Mouse (Mus musculus) forebrain, embryonic 15.5 days (tissue): ENCODE results near the gene H3f3a. TPM values are rescaled to one million over a fixed set of nuclear protein-coding genes. Genes with fewer than 3 reads are reported as not detected.

ENCODE experiments used
- ATAC-seq: fragments of 200-750 bp; cut with Nextera tagmentation; replicated peaks from 2 replicates; pipeline ENCODE4 v1.8.0; 2017; ENCODE audit warnings: mild to moderate bottlenecking, moderate TSS enrichment, moderate library complexity
- H3K27ac ChIP-seq: fragments of 300-500 bp; sonication (generic); replicated peaks from 2 replicates; pipeline ENCODE4 v1.5.1; 2015; ENCODE audit warnings: mild to moderate bottlenecking, inconsistent platforms
- H3K27me3 ChIP-seq: fragments of 300-500 bp; sonication (generic); 2 replicates; pipeline ENCODE4 v1.6.1; 2015; ENCODE audit warnings: inconsistent platforms
- H3K36me3 ChIP-seq: fragments of 300-500 bp; sonication (generic); 2 replicates; pipeline ENCODE4 v1.6.1; 2015; ENCODE audit warnings: mild to moderate bottlenecking, inconsistent platforms
- H3K4me1 ChIP-seq: fragments of 300-500 bp; sonication (generic); 2 replicates; pipeline ENCODE4 v1.6.1; 2015; ENCODE audit warnings: inconsistent platforms
- H3K4me2 ChIP-seq: fragments of 300-500 bp; sonication (generic); replicated peaks from 2 replicates; pipeline ENCODE4 v1.6.1; 2015; ENCODE audit warnings: mild to moderate bottlenecking, inconsistent platforms
- H3K4me3 ChIP-seq: fragments of 300-500 bp; sonication (generic); 2 replicates; pipeline ENCODE4 v1.5.1; 2015; ENCODE audit warnings: mild to moderate bottlenecking, inconsistent platforms
- H3K9ac ChIP-seq: fragments of 300-500 bp; sonication (generic); replicated peaks from 2 replicates; pipeline ENCODE4 v1.6.1; 2015; ENCODE audit warnings: mild to moderate bottlenecking, inconsistent platforms
- H3K9me3 ChIP-seq: fragments of 300-500 bp; sonication (generic); 2 replicates; pipeline ENCODE4 v1.6.1; 2016; ENCODE audit warnings: inconsistent platforms
- WGBS: fragments of 180-500 bp; shearing (Covaris S2); methylation state at CpG from one replicate; pipeline ENCODE4 v1.1.7; 2015; ENCODE audit warnings: mixed read lengths; 5-methylcytosine and 5-hydroxymethylcytosine counted together
- polyA plus RNA-seq: library from polyadenylated mRNA; unstranded; fragments of >200 nt; fragmentation: Nextera tagmentation; extraction: Ambion mirVana; gene quantifications from 2 replicates; pipeline ENCODE4 v1.2.1, GENCODE M21; 2015

H3f3a gene
- 3,899 and 4,029 TPM in 2 replicates for polyA plus RNA-seq

DNA sequence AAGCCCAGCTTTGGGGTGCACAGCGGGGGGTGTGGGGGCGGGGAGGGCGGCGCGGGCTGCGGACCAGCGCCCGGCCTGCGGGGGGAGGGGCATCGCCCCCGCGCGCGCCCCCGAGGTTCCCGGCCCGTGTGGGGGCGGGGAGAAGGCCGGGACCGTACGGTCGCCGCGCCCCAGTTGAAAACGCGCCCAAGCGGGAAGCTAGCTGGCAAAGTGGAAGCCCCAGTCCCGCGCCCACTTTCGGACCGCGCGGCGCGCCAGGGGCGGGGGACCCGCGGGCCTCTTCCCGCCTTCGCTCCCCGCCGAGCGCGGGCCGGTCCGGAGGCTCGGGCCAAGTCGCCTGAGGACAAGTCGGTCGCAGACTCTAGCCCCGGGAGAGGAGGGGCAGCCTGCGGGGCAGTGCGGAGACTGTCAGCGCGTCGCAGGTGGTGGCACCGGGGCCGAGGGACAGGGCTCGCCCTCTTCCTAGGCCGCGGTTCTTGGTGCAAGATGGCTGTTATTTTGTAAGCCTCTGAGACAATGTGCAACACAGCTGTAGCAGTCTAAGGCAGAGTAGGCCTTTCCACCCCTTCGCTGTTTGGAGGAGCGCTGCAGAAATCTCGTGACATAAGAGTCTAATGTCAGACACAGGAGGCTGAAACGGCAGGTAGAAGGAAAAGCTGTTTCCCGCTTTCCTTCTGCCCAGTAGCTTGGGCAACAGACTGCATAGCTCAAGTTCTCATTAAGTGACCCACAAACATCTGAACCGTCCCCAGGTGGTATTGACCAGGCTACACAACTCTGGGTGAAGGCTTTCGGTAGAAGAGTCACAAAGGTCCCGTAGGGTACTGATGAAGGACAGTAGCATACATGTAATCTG is at the start of gene H3f3a:
H3f3a (minus strand) TSS at position 59 of the 856 bp plus-strand sequence.
- peak within 1 kb of the TSS; percentile 75 for H3K4me2 ChIP-seq
- H3K9ac ChIP-seq = peak within 1 kb of the TSS; percentile 97
- peak within 1 kb of the TSS; percentile 100 for H3K27ac ChIP-seq
- peaks cover 14% of the 10 kb centered on the region for H3K36me3 ChIP-seq
- peaks cover 40% of the 10 kb centered on the region for H3K4me1 ChIP-seq
- peak within 1 kb of the TSS; percentile 66 for H3K4me3 ChIP-seq
- 1% methylated on average over 63 of the region's 69 CpGs for WGBS
- H3K9me3 ChIP-seq = no peaks in the 10 kb centered on the region
- no peaks in the 10 kb centered on the region for H3K27me3 ChIP-seq
- peak; percentile 75 for ATAC-seq

DNA sequence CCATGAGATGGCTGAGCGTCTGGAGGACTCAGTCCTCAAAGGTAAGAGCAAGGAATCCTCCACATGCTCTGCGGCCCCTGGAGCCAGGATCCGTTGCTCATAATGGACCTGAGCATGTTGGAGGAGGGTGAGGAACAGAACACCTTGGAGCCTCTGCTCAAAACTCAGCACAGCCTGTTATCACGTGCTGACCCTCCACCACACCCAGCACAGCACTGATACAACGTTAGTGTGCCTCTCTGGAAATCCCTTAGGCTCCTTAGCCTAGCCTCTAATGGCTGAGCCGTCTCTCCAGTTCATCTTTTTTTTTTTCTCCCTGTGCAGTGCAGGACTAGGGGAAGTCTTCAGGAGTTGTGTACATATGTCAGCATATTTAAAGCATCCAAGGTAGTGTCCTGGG is 46.3 kb upstream of the H3f3a start:
- no peaks in the 10 kb centered on the region for H3K27me3 ChIP-seq
- no peak overlapping the region for H3K4me2 ChIP-seq
- peaks cover 86% of the 10 kb centered on the region for H3K36me3 ChIP-seq
- no peaks in the 10 kb centered on the region for H3K4me1 ChIP-seq
- H3K9me3 ChIP-seq = no peaks in the 10 kb centered on the region
- H3K9ac ChIP-seq = no peak overlapping the region
- H3K27ac ChIP-seq = no peak overlapping the region
- H3K4me3 ChIP-seq = no peak overlapping the region
- no peak for ATAC-seq
- WGBS = 85% methylated on average over 6 of the region's 6 CpGs

DNA sequence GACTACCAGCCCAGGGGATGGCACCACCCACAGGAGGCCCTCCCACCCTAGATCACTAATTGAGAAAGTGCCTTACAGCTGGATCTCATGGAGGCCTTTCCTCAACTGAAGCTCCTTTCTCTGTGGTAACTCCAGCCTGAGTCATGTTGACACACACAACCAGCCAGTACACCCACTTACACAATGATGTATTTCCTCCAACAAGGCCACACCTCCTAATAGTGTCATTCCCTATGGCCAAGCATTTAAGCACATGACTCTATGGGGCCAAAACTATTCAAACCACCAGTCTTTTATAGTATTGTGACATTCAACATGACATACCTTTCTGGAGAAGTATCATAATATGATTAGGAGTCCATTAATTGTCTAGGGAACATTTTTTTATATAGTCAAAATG is 45.0 kb upstream of the H3f3a start:
- no peak overlapping the region for H3K4me2 ChIP-seq
- no peaks in the 10 kb centered on the region for H3K9me3 ChIP-seq
- peaks cover 82% of the 10 kb centered on the region for H3K36me3 ChIP-seq
- no peak overlapping the region for H3K4me3 ChIP-seq
- no peak overlapping the region for H3K27ac ChIP-seq
- ATAC-seq = no peak
- H3K9ac ChIP-seq = no peak overlapping the region
- no peaks in the 10 kb centered on the region for H3K27me3 ChIP-seq
- no peaks in the 10 kb centered on the region for H3K4me1 ChIP-seq

- Histone ChIP-seq H3K4me1 (peaks cover 48% of the 10 kb centered on the region), H3K36me3 (0 out of 2 replicates have a peak, but pooled peaks cover 7% of the 10 kb centered on the region), H3K9ac (peak within 1 kb of the TSS; percentile 81), H3K27ac (peak within 1 kb of the TSS; percentile 99), H3K4me2 (peak within 1 kb of the TSS; percentile 79), H3K9me3 (no peaks in the 10 kb centered on the region), H3K27me3 (no peaks in the 10 kb centered on the region), H3K4me3 (peak within 1 kb of the TSS; percentile 92)
- peak; percentile 97 for ATAC-seq
- under 1% methylated on average over 77 of the region's 77 CpGs for WGBS
Observed at GRCm38 (mm10) chr1:180850316-180851270, 36.9 kb upstream of the H3f3a start, which contains the start of gene Sde2. Gene Sde2, plus strand, starts transcription at chr1:180851127.

DNA sequence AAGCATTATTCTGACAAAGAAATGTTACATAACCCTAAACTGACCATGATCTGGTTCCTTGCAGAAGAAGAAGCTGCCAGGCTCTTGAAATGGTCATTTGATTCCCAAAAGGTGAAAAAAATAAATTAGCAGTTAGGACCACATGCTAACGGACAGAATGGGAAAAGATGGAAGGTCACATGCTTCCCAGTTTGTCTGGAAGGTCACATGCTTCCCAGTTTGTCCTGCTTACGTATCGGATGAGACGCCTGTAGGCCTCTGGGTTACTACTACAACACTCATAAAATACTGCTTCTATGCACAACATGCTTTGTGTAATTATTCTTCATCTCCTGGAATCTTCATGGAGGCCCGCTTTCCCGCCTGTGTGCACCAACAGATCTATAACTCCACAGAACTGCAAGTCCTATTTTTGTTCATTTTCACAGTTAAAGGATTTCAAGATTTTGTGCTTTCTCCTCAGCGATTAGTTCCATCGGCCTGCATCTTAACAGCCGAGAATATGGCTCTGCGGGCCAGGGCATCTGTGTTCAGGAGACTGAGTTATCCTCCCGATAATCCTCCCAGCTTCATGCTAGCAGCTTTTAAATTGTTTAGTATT is 36.1 kb upstream of the H3f3a start:
- ATAC-seq = no peak
- peak overlapping the region; percentile 66 for H3K9ac ChIP-seq
- 35% methylated on average over 11 of the region's 11 CpGs for WGBS
- no peaks in the 10 kb centered on the region for H3K27me3 ChIP-seq
- H3K27ac ChIP-seq = peak overlapping the region; percentile 99
- H3K36me3 ChIP-seq = no peaks in the 10 kb centered on the region
- peak overlapping the region; percentile 79 for H3K4me2 ChIP-seq
- peaks cover 48% of the 10 kb centered on the region for H3K4me1 ChIP-seq
- peak overlapping the region; percentile 92 for H3K4me3 ChIP-seq
- no peaks in the 10 kb centered on the region for H3K9me3 ChIP-seq

DNA sequence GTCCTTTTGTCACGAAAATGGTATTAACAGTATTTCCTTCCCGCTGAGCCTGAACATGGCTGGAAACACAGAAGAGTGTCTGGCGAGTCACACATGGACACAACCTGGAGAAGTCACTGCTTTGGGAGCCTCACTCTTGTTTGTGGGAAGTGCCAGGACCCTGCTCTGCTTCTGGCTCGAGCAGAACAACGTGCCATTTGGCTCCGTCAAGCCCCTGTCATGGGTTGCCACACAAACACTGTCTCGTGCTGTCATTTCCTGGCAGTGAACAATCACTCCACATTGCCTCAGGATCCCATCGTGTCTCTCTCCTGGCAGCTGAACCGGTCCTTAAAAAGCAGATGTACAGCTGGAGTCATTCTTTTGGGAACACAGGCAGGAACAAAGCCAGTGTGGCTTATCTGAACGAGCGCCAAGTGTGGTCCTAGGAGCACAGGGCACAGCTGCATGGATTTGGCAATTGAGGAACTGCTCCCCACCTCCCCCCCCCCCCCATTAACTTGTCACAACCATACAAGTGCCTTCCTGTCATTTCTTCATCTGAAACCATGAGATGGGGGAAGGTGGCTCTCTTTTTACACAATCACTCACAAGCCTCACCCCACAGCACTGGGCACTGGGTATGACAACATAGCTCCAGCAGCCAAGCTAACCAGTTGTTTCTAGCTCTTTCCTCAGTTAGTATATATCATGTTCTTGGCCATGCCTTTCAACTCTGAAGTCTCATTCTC is 34.9 kb upstream of the H3f3a start:
- Histone ChIP-seq H3K9ac (peak overlapping the region; percentile 48), H3K9me3 (no peaks in the 10 kb centered on the region), H3K36me3 (no peaks in the 10 kb centered on the region), H3K4me1 (peaks cover 48% of the 10 kb centered on the region), H3K4me2 (peak overlapping the region; percentile 56), H3K4me3 (peak overlapping the region; percentile 34), H3K27ac (peak overlapping the region; percentile 99), H3K27me3 (no peaks in the 10 kb centered on the region)
- ATAC-seq = peak; percentile 33
- 6% methylated on average over 11 of the region's 11 CpGs for WGBS

DNA sequence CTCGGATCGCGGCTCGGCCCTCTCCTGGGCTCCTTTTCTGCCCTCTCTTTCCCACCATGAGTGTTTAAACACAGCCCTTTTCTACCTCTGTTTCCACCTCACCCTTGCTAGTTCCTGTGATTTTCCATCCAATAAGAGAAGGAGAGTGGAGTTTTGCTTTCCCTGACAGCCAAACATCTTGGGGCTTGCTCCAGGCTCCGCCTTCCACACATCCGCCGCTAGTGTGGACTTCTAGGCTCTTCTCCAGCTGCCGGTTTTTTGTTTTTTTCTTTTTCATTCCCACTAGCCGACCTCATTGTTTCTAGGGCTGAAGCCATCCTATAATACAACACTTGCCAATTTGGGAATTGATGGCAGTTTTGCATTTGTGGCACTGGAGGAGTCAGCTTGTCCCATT is 34.4 kb upstream of the H3f3a start:
- Histone ChIP-seq H3K4me2 (peak overlapping the region; percentile 56), H3K4me3 (peak overlapping the region; percentile 34)

DNA sequence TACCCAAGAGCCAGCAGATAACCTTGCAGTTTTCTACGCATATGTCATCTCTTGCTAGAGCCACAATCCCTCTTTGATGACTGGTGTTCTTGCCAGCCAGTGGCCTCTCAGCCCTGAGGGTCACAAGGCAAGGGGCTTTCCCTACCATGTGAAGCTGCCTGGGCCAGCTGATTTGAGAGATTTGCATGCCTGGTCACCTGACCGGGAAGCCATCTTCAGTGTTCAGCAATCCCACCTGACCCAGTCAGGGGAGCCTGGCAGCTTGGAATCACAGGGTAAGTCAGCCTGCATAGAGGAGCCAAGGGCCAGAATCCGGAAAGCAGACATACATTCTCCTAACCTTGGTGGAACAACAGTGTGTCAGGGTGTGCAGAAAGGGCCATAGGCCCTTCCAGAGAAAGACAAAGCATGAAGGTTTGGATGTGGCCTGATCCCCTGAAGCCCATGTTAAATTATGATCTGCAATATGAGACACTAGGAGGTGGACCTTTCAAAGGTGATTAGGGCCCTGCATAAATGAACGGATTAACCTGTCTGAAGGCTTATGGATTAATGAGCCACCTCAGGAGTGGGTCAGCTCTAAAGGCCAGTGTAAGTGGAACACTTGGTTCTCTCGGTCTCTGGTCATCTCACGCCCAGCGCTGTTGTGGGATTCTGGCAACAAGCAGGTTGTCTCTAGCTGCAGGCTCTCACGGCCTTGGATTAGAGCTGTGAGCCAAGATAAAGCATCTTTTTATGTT is 28.0 kb upstream of the H3f3a start:
- ATAC-seq = no peak
- 82% methylated on average over 8 of the region's 8 CpGs for WGBS

More for the DNA sequence above, 34.4 kb upstream of the H3f3a start:
- Histone ChIP-seq H3K27me3 (no peaks in the 10 kb centered on the region), H3K9me3 (no peaks in the 10 kb centered on the region), H3K27ac (peak overlapping the region; percentile 99), H3K36me3 (no peaks in the 10 kb centered on the region), H3K9ac (peak overlapping the region; percentile 48), H3K4me1 (peaks cover 48% of the 10 kb centered on the region)
- ATAC-seq = peak; percentile 62
- WGBS = 0% methylated on average over 9 of the region's 9 CpGs

GRCm38 (mm10) chr1:180839201-180839910 is 25.6 kb upstream of the H3f3a start:
- no peaks in the 10 kb centered on the region for H3K9me3 ChIP-seq
- H3K4me2 ChIP-seq = no peak overlapping the region
- no peaks in the 10 kb centered on the region for H3K4me1 ChIP-seq
- H3K9ac ChIP-seq = no peak overlapping the region
- no peak for ATAC-seq
- no peaks in the 10 kb centered on the region for H3K36me3 ChIP-seq
- H3K27me3 ChIP-seq = no peaks in the 10 kb centered on the region
- H3K4me3 ChIP-seq = no peak overlapping the region
- 66% methylated on average over 8 of the region's 8 CpGs for WGBS
- H3K27ac ChIP-seq = no peak overlapping the region

More for the DNA sequence above, 28.0 kb upstream of the H3f3a start:
- no peaks in the 10 kb centered on the region for H3K9me3 ChIP-seq
- no peak overlapping the region for H3K4me2 ChIP-seq
- no peak overlapping the region for H3K9ac ChIP-seq
- H3K4me3 ChIP-seq = no peak overlapping the region
- H3K36me3 ChIP-seq = no peaks in the 10 kb centered on the region
- no peaks in the 10 kb centered on the region for H3K27me3 ChIP-seq
- H3K4me1 ChIP-seq = no peaks in the 10 kb centered on the region
- no peak overlapping the region for H3K27ac ChIP-seq

DNA sequence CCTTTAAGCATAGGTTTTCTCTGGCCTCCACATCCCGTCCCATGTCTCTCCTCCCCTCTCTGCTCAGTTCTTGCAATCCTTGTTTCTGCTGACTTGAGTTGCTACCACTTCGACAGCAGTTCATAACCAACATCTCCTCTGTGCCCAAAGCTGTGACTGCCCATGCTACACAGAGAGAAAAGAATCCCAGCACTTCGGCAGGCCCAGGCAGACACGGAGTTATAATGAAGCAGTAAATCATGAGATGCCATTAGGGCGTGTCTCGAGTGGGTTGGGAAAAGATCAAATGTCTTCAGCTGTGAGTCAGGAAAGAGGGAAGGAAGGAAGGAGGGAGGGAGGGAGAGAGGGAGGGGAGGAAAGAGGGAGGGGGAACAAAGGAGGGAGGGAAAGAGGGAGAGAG is 24.3 kb upstream of the H3f3a start:
- Histone ChIP-seq H3K4me2 (no peak overlapping the region), H3K27ac (no peak overlapping the region), H3K27me3 (no peaks in the 10 kb centered on the region), H3K9me3 (no peaks in the 10 kb centered on the region), H3K36me3 (no peaks in the 10 kb centered on the region), H3K4me1 (no peaks in the 10 kb centered on the region), H3K4me3 (no peak overlapping the region), H3K9ac (no peak overlapping the region)
- WGBS = 70% methylated on average over 6 of the region's 6 CpGs
- no peak for ATAC-seq
